Mouse (Mus musculus): ENCODE results near the gene Sdc1. TPM values are rescaled to one million over a fixed set of nuclear protein-coding genes. Genes with fewer than 3 reads are reported as not detected.

The Sdc1 gene
- polyA plus RNA-seq, 1 experiment from 2014 or later, result 112 TPM

GRCm38 (mm10) chr12:8786476-8786875 lies 15.4 kb downstream of the Sdc1 start:
- no peak overlapping the region for H3K4me2 ChIP-seq (replicated peaks; ENCODE audit: low read depth, low read length)
- 54% methylated on average over 5 of the region's 5 CpGs for WGBS
- no peaks in the 10 kb centered on the region for H3K27me3 ChIP-seq (ENCODE audit: control insufficient read depth, insufficient read depth, low read length)
- no peak overlapping the region for H3K9ac ChIP-seq (replicated peaks; ENCODE audit: low read depth, low read length)
- H3K4me1 ChIP-seq (ENCODE audit: control insufficient read depth, insufficient read depth, low read length), result peaks cover 47% of the 10 kb centered on the region
- no peaks in the 10 kb centered on the region for H3K9me3 ChIP-seq (ENCODE audit: control insufficient read depth, low read depth, low read length)
- no peak overlapping the region for H3K4me3 ChIP-seq (ENCODE audit: low read depth, low read length)
- H3K27ac ChIP-seq (ENCODE audit: low read length), result no peak overlapping the region
- ATAC-seq (ENCODE audit: insufficient number of reproducible peaks, insufficient read depth, low FRiP score, low read depth), result no peak
- peaks cover 17% of the 10 kb centered on the region for H3K36me3 ChIP-seq (ENCODE audit: control insufficient read depth, insufficient read depth, low read length)

GRCm38 (mm10) chr12:8786984-8787730 lies 16.0 kb downstream of the Sdc1 start:
- Histone ChIP-seq H3K4me3 (ENCODE audit: low read depth, low read length) (no peak overlapping the region), H3K4me1 (ENCODE audit: control insufficient read depth, insufficient read depth, low read length) (peaks cover 40% of the 10 kb centered on the region), H3K27ac (ENCODE audit: low read length) (no peak overlapping the region), H3K9me3 (ENCODE audit: control insufficient read depth, low read depth, low read length) (no peaks in the 10 kb centered on the region), H3K4me2 (replicated peaks; ENCODE audit: low read depth, low read length) (no peak overlapping the region), H3K36me3 (ENCODE audit: control insufficient read depth, insufficient read depth, low read length) (peaks cover 22% of the 10 kb centered on the region), H3K9ac (replicated peaks; ENCODE audit: low read depth, low read length) (no peak overlapping the region), H3K27me3 (ENCODE audit: control insufficient read depth, insufficient read depth, low read length) (no peaks in the 10 kb centered on the region)
- no peak for ATAC-seq (ENCODE audit: insufficient number of reproducible peaks, insufficient read depth, low FRiP score, low read depth)
- WGBS, result 84% methylated on average over 12 of the region's 12 CpGs

- no peak overlapping the region for H3K4me3 ChIP-seq (ENCODE audit: low read depth, low read length)
- 68% methylated on average over 3 of the region's 3 CpGs for WGBS
These were observed 17.3 kb downstream of the Sdc1 start for GRCm38 (mm10) chr12:8788469-8788868.

GRCm38 (mm10) chr12:8790615-8791014 lies 19.5 kb downstream of the Sdc1 start:
- peaks cover 31% of the 10 kb centered on the region for H3K36me3 ChIP-seq (ENCODE audit: control insufficient read depth, insufficient read depth, low read length)
- H3K9ac ChIP-seq (replicated peaks; ENCODE audit: low read depth, low read length), result no peak overlapping the region
- no peak for ATAC-seq (ENCODE audit: insufficient number of reproducible peaks, insufficient read depth, low FRiP score, low read depth)
- H3K4me2 ChIP-seq (replicated peaks; ENCODE audit: low read depth, low read length), result no peak overlapping the region
- H3K9me3 ChIP-seq (ENCODE audit: control insufficient read depth, low read depth, low read length), result no peaks in the 10 kb centered on the region
- no peaks in the 10 kb centered on the region for H3K27me3 ChIP-seq (ENCODE audit: control insufficient read depth, insufficient read depth, low read length)
- WGBS, result 90% methylated on average over 12 of the region's 12 CpGs
- peaks cover 17% of the 10 kb centered on the region for H3K4me1 ChIP-seq (ENCODE audit: control insufficient read depth, insufficient read depth, low read length)
- H3K4me3 ChIP-seq (ENCODE audit: low read depth, low read length), result no peak overlapping the region
- no peak overlapping the region for H3K27ac ChIP-seq (ENCODE audit: low read length)

More at GRCm38 (mm10) chr12:8788469-8788868, 17.3 kb downstream of the Sdc1 start:
- no peaks in the 10 kb centered on the region for H3K9me3 ChIP-seq (ENCODE audit: control insufficient read depth, low read depth, low read length)
- H3K9ac ChIP-seq (replicated peaks; ENCODE audit: low read depth, low read length), result no peak overlapping the region
- no peak for ATAC-seq (ENCODE audit: insufficient number of reproducible peaks, insufficient read depth, low FRiP score, low read depth)
- H3K4me2 ChIP-seq (replicated peaks; ENCODE audit: low read depth, low read length), result no peak overlapping the region
- no peak overlapping the region for H3K27ac ChIP-seq (ENCODE audit: low read length)
- H3K4me1 ChIP-seq (ENCODE audit: control insufficient read depth, insufficient read depth, low read length), result peaks cover 34% of the 10 kb centered on the region
- no peaks in the 10 kb centered on the region for H3K27me3 ChIP-seq (ENCODE audit: control insufficient read depth, insufficient read depth, low read length)
- H3K36me3 ChIP-seq (ENCODE audit: control insufficient read depth, insufficient read depth, low read length), result peaks cover 28% of the 10 kb centered on the region

- H3K9ac ChIP-seq (replicated peaks; ENCODE audit: low read depth, low read length), result no peak overlapping the region
- H3K4me1 ChIP-seq (ENCODE audit: control insufficient read depth, insufficient read depth, low read length), result peaks cover 13% of the 10 kb centered on the region
- no peak overlapping the region for H3K4me3 ChIP-seq (ENCODE audit: low read depth, low read length)
- H3K9me3 ChIP-seq (ENCODE audit: control insufficient read depth, low read depth, low read length), result no peaks in the 10 kb centered on the region
- H3K27ac ChIP-seq (ENCODE audit: low read length), result no peak overlapping the region
- H3K36me3 ChIP-seq (ENCODE audit: control insufficient read depth, insufficient read depth, low read length), result peaks cover 31% of the 10 kb centered on the region
- ATAC-seq (ENCODE audit: insufficient number of reproducible peaks, insufficient read depth, low FRiP score, low read depth), result no peak
- 86% methylated on average over 2 of the region's 2 CpGs for WGBS
- H3K4me2 ChIP-seq (replicated peaks; ENCODE audit: low read depth, low read length), result no peak overlapping the region
- no peaks in the 10 kb centered on the region for H3K27me3 ChIP-seq (ENCODE audit: control insufficient read depth, insufficient read depth, low read length)
These were observed 22.4 kb downstream of the Sdc1 start for GRCm38 (mm10) chr12:8793410-8794051.

- Histone ChIP-seq H3K4me3 (ENCODE audit: low read depth, low read length) (no peak overlapping the region), H3K27me3 (ENCODE audit: control insufficient read depth, insufficient read depth, low read length) (no peaks in the 10 kb centered on the region), H3K9me3 (ENCODE audit: control insufficient read depth, low read depth, low read length) (no peaks in the 10 kb centered on the region), H3K36me3 (ENCODE audit: control insufficient read depth, insufficient read depth, low read length) (peaks cover 7% of the 10 kb centered on the region), H3K4me1 (ENCODE audit: control insufficient read depth, insufficient read depth, low read length) (peaks cover 27% of the 10 kb centered on the region), H3K27ac (ENCODE audit: low read length) (peak overlapping the region; percentile 85), H3K9ac (replicated peaks; ENCODE audit: low read depth, low read length) (no peak overlapping the region), H3K4me2 (replicated peaks; ENCODE audit: low read depth, low read length) (no peak overlapping the region)
- WGBS, result 78% methylated on average over 7 of the region's 7 CpGs
- ATAC-seq (ENCODE audit: insufficient number of reproducible peaks, insufficient read depth, low FRiP score, low read depth), result no peak
These were observed 26.8 kb downstream of the Sdc1 start for GRCm38 (mm10) chr12:8797936-8798335.

GRCm38 (mm10) chr12:8798486-8799020 lies 27.4 kb downstream of the Sdc1 start:
- H3K4me1 ChIP-seq (ENCODE audit: control insufficient read depth, insufficient read depth, low read length), result peaks cover 30% of the 10 kb centered on the region
- no peak overlapping the region for H3K4me2 ChIP-seq (replicated peaks; ENCODE audit: low read depth, low read length)
- 0 out of 2 replicates have a peak, but pooled peaks cover 2% of the 10 kb centered on the region for H3K36me3 ChIP-seq (ENCODE audit: control insufficient read depth, insufficient read depth, low read length)
- 15% methylated on average over 9 of the region's 9 CpGs for WGBS
- ATAC-seq (ENCODE audit: insufficient number of reproducible peaks, insufficient read depth, low FRiP score, low read depth), result peak; percentile 34; the same call in 1 of the 2 replicates
- peak overlapping the region; percentile 85 for H3K27ac ChIP-seq (ENCODE audit: low read length)
- H3K4me3 ChIP-seq (ENCODE audit: low read depth, low read length), result no peak overlapping the region
- H3K9ac ChIP-seq (replicated peaks; ENCODE audit: low read depth, low read length), result no peak overlapping the region
- H3K27me3 ChIP-seq (ENCODE audit: control insufficient read depth, insufficient read depth, low read length), result no peaks in the 10 kb centered on the region
- H3K9me3 ChIP-seq (ENCODE audit: control insufficient read depth, low read depth, low read length), result no peaks in the 10 kb centered on the region

GRCm38 (mm10) chr12:8803421-8804076 lies 32.4 kb downstream of the Sdc1 start:
- Histone ChIP-seq H3K4me2 (replicated peaks; ENCODE audit: low read depth, low read length) (no peak overlapping the region), H3K4me1 (ENCODE audit: control insufficient read depth, insufficient read depth, low read length) (peaks cover 23% of the 10 kb centered on the region), H3K9me3 (ENCODE audit: control insufficient read depth, low read depth, low read length) (no peaks in the 10 kb centered on the region), H3K27me3 (ENCODE audit: control insufficient read depth, insufficient read depth, low read length) (no peaks in the 10 kb centered on the region), H3K36me3 (ENCODE audit: control insufficient read depth, insufficient read depth, low read length) (no peaks in the 10 kb centered on the region), H3K4me3 (ENCODE audit: low read depth, low read length) (no peak overlapping the region), H3K9ac (replicated peaks; ENCODE audit: low read depth, low read length) (no peak overlapping the region), H3K27ac (ENCODE audit: low read length) (no peak overlapping the region)
- WGBS, result 57% methylated on average over 10 of the region's 10 CpGs
- ATAC-seq (ENCODE audit: insufficient number of reproducible peaks, insufficient read depth, low FRiP score, low read depth), result no peak

Data from stomach, embryonic 14.5 days (tissue).